Mouse (Mus musculus): ENCODE measurements around the gene Arhgap18.

DNA sequence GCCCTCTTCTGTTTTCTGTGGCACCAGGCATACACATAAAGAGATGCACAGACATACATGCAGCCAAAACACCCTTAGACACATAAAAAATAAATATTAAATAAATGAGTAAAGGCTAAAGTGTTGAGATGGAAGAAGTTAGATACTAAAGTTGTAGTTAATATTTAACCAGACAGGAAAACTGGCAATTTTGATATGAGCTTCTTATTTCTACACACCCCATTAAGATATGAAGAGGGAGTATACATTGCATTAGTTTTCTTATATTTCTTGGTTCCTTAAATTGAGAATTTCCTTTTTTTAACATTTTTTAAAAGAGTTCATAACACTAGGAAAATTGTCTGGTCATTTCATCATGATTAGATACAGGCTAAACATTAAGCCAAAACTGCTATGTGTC lies 108.0 kb downstream of the Arhgap18 start:
- TF ChIP-seq CTCF (IDR thresholded peaks at IDR 0.05; ENCODE audit: control insufficient read depth, insufficient read depth, insufficient read length) (no peak), FOSL1 (IDR thresholded peaks at IDR 0.05; ENCODE audit: insufficient read depth, low read length, poor library complexity, severe bottlenecking) (no peak), USF1 (IDR thresholded peaks at IDR 0.05; ENCODE audit: low read depth) (no peak)
